Mouse (Mus musculus): ENCODE results near the gene Spry1.

The Spry1 gene

DNA sequence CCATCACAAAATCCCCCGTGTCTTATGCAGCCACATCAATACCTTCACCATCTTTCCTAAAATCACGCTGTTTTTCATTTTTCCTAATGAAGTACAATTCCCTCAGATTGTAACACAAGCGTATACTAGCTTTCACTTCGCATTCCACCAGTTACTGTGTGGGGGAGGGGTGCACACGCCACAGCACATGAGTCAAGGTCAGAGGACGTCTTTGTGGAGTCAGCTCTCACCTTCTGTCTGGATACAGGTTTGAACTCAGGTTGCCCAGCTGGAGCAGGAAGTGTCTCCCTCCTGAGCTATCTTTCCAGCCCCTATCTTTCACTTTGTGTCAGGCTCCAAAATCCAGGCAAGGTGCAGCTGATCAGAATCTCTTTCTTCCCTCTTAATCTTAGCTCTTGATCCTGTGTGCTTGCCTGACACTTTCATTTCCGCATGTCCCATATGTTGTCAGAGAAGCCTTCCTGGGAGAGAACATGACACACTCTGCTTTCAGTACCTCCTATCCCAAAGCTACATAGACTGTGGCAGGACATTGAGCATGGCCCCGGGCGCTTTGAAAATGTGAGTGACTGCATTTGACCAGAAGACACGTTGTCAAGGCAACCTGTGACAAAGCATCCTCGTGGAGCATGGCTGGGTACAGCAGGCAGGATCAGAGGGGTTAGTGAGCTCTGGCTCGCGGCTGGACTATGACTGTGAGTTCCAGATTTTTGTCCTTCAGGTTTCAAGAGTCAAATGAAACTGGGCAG lies 33.9 kb downstream of the Spry1 start:
- no peak for DNase-seq

DNA sequence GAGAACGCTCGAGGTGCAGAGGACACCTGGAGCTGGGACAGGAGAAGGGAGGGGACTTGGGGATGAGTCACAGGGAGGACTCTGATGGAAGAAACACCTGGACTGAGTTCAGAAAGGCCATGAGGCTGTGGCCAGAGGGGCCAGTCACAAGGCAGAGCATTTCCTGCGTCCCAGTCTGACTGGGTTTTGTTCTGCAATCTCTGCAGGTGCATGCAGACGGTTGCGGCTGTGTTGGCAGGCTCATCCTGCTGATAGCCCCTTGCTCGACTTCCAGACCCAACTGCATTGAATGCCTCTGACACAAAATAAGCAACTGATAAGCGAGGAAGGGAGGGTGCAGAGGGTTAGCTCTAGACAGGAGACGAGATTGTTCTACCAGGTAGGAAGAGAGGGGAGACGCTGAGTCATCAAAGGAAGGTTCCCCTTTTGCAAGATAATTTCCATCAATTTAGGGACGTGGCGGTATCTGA lies 35.3 kb downstream of the Spry1 start:
- no peak for DNase-seq

DNA sequence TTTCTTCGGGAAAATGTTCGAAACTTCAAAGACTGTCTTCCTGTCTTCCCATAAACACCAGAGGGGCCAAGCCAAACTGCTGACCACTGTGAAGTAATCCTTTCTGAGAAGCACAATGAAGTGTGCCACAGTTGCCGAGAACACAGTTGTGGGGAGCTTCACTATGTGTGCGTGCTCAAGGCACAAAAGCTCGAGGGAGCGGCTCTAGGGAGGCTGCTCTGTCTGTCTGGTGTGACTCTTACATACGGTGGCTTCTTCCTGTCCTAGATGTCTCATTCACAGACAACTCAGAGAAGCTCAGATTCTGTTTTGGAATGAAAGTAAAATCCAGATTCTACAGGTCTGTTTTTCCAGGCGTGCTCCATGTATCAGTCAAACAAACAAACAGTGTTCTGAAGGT lies 36.5 kb downstream of the Spry1 start:
- DNase-seq = no peak

DNA sequence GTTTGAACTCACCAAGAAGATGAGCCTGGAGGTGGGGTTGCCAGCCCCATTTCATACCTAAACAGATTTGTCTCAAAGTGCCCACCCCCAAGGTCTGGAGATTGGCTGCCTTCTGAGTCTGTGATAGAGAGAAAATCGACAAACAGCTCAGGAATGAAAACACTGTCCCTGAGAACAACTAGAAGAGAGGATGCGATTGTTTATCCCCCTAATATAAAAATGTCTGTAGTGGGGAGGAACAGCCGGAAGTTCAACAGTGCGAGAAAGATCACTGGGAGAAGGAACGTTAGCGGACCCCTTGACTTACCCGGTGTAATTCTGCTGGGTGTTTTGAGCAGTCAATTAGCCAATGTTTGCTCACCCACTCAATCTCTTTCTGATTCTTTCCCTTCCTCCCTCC lies 46.5 kb downstream of the Spry1 start:
- no peak for DNase-seq

DNA sequence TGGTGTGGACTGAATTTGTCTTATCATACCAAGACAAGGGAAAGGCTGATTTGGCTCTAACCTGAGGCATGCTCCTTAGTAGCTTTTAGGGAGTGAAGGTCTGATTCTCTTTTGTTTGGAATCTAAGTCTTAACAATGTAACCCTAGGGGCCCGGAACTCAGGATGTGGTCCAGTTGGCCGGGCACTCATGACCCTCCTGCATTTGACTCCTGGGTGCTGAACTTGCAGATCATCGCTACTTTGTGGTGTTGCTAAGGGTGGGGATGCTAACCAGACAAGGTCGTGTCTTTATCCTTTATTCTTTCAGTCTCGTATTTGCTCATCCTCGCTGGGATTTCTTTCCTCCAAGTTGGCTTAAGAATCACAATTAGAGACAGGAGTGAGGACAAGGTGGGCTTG lies 47.0 kb downstream of the Spry1 start:
- DNase-seq = no peak

DNA sequence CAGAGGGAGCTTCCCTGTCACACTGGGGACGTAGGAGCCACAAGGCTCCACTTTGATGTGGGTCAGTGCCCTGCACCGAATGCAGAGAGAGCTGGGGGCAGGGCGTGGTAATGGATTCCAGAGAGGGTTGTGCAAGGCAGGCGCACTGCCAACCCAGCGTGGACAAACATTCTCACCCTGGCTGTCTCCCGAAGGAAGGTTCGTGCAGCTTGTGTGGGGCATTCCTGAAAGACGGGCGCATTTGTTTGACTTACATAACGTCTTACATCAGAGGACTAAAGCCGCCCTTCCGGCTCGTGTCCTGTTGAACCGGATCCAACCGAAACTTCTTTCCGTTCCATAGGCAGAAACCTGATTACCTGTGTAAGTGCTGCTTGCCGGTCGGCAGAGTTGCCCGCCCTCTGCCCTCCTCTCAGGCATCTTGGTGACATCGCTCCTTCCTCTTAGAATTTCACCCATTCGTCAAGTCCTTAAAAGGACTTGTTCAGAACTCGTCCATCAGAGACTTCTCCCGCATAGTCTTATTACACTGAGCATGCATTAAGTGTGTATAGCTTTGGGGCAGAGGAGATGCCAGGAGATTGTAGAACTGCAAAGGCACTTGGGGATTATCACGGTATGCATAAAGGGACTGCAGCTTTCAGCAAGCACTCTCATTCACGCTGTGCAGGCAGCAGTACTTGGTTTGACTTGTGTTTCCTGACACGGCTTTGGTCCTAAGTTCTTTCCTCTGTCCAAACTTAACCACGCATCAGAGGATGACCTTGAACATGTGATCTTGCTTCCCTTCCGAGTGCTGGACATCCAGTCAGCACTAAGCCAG lies 47.6 kb downstream of the Spry1 start:
- DNase-seq = peak; percentile 37

DNA sequence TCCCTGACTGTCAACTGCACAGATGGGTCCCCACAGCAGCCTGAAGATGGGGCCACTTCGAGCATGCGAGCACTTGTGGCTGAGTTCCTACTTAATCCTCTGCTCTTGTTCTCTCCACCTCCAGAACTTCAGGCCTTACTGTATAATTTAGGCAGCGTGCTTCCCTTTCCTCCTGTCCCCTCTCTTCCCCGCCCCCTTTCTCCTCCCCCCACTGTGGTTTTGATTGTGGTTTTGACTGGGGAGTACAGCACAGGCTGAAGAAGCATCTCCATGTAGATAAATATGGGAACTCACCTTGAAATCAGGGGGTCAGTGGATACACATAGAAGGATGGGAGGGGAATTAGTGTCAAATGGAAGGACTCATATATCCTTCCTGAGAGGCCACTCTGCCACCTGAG lies 53.2 kb downstream of the Spry1 start:
- no peak for DNase-seq

DNA sequence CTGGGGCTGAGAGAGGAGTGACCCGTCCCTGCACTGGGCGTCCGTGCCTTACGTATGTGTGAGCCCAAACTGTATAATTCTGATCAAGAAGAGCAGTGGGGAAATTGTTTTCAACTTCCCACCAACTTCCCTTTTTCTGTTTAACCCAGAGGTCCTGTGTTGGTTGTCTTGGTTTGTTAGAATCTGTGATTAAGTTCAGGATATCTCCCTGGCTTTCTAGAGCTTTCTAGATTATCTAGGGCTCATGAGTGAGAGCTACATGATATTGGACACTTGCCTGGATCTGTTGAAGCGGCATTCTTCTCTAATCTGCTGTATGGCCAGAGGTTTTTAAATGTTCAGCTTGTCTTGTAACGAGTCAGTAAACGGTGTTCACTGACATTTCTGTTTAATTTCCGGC lies 53.8 kb downstream of the Spry1 start:
- no peak for DNase-seq
